Mouse (Mus musculus) midbrain, embryonic 14.5 days (tissue): ENCODE data around the gene Eftud2. TPM values are rescaled to one million over a fixed set of nuclear protein-coding genes. Genes with fewer than 3 reads are reported as not detected.

Source experiments
- ATAC-seq: fragments of 200-750 bp; cut with Nextera tagmentation; 2 replicates; pipeline ENCODE4 v1.8.0; 2017; ENCODE audit warnings: moderate number of reproducible peaks, moderate library complexity; ENCODE audit not compliant: low FRiP score, low TSS enrichment
- DNase-seq: peaks from one replicate; pipeline ENCODE4 v3.0.0-alpha.2; 2015
- H3K27ac ChIP-seq: fragments of 300-500 bp; sonication (generic); replicated peaks from 2 replicates; pipeline ENCODE4 v1.5.1; 2014; ENCODE audit warnings: mild to moderate bottlenecking, low read depth, low read length, moderate library complexity
- H3K27me3 ChIP-seq: fragments of 300-500 bp; sonication (generic); 2 replicates; pipeline ENCODE4 v1.6.1; 2014; ENCODE audit warnings: low read length, control low read depth, mixed read lengths; ENCODE audit not compliant: control insufficient read depth, insufficient read depth
- H3K36me3 ChIP-seq: fragments of 300-500 bp; sonication (generic); 2 replicates; pipeline ENCODE4 v1.6.1; 2014; ENCODE audit warnings: low read length, control low read depth; ENCODE audit not compliant: control insufficient read depth, insufficient read depth
- H3K4me1 ChIP-seq: fragments of 300-500 bp; sonication (generic); 2 replicates; pipeline ENCODE4 v1.6.1; 2014; ENCODE audit warnings: mild to moderate bottlenecking, antibody characterized with exemption, low read length, control low read depth; ENCODE audit not compliant: control insufficient read depth, insufficient read depth
- H3K4me2 ChIP-seq: fragments of 300-500 bp; sonication (generic); 2 replicates; pipeline ENCODE4 v1.6.1; 2014; ENCODE audit warnings: mild to moderate bottlenecking, low read length, moderate library complexity
- H3K4me3 ChIP-seq: fragments of 300-500 bp; sonication (generic); replicated peaks from 2 replicates; pipeline ENCODE4 v1.5.1; 2014; ENCODE audit warnings: low read depth, low read length
- H3K9ac ChIP-seq: fragments of 300-500 bp; sonication (generic); replicated peaks from 2 replicates; pipeline ENCODE4 v1.6.1; 2014; ENCODE audit warnings: mild to moderate bottlenecking, low read length, moderate library complexity
- H3K9me3 ChIP-seq: fragments of 300-500 bp; sonication (generic); 2 replicates; pipeline ENCODE4 v1.6.1; 2016; ENCODE audit warnings: low read length, control low read depth, mixed read lengths; ENCODE audit not compliant: control insufficient read depth
- WGBS: fragments of 180-500 bp; shearing (Covaris S2); extraction: QIAGEN DNeasy Blood & Tissue Kit; methylation state at CpG from one replicate; pipeline ENCODE4 v1.1.7; 2014; 5-methylcytosine and 5-hydroxymethylcytosine counted together
- polyA plus RNA-seq: library from polyadenylated mRNA; unstranded; fragments of >200 nt; fragmentation: Nextera tagmentation; extraction: Ambion mirVana; gene quantifications from 2 replicates; pipeline ENCODE4 v1.2.1, GENCODE M21; 2014

Gene Eftud2
- polyA plus RNA-seq, 1 experiment from 2014 or later = 150 TPM

GRCm38 (mm10) chr11:102791682-102792445, 88.9 kb downstream of the Eftud2 start:
- DNase-seq (no peak), ATAC-seq (no peak)
- Histone ChIP-seq H3K27ac (no peak overlapping the region), H3K4me1 (no peaks in the 10 kb centered on the region), H3K27me3 (no peaks in the 10 kb centered on the region), H3K9ac (no peak overlapping the region), H3K36me3 (0 out of 2 replicates have a peak, but pooled peaks cover 3% of the 10 kb centered on the region), H3K9me3 (no peaks in the 10 kb centered on the region), H3K4me3 (no peak overlapping the region), H3K4me2 (no peak overlapping the region)
- 69% methylated on average over 14 of the region's 14 CpGs for WGBS

Other genes starting within 250 kb of the Eftud2 start
- 0.12 TPM in 1 of 2 replicates, not detected in the other for gene Meioc, start 217.3 kb downstream of the Eftud2 start, polyA plus RNA-seq
- gene Ccdc43, start 183.2 kb downstream of the Eftud2 start, polyA plus RNA-seq = 38.8 and 42.4 TPM in 2 replicates
- gene Adam11, start 119.5 kb downstream of the Eftud2 start, polyA plus RNA-seq = 18.2 and 24.1 TPM in 2 replicates
- 32.0 and 33.9 TPM in 2 replicates for gene Gjc1, start 61.3 kb downstream of the Eftud2 start, polyA plus RNA-seq
- 5.4 and 9.6 TPM in 2 replicates for gene Higd1b, start 45.1 kb downstream of the Eftud2 start, polyA plus RNA-seq
- 2.1 and 2.4 TPM in 2 replicates for gene Ccdc103, start 219 bp upstream of the Eftud2 start, polyA plus RNA-seq
- gene Fam187a, start 4.2 kb upstream of the Eftud2 start, polyA plus RNA-seq = not detected in 2 replicates
- gene Gfap, start 19.9 kb upstream of the Eftud2 start, polyA plus RNA-seq = 0.26 TPM in 1 of 2 replicates, not detected in the other
- gene Kif18b, start 44.1 kb upstream of the Eftud2 start, polyA plus RNA-seq = 1.9 TPM in 2 replicates
- gene C1ql1, start 65.7 kb upstream of the Eftud2 start, polyA plus RNA-seq = 14.3 and 18.8 TPM in 2 replicates
- 30.7 and 38.0 TPM in 2 replicates for gene Nmt1, start 147.2 kb upstream of the Eftud2 start, polyA plus RNA-seq
- gene Dcakd, start 147.3 kb upstream of the Eftud2 start, polyA plus RNA-seq = 183 and 209 TPM in 2 replicates
- 0.92 and 1.8 TPM in 2 replicates for gene Plcd3, start 220.7 kb upstream of the Eftud2 start, polyA plus RNA-seq
- 8.0 and 8.4 TPM in 2 replicates for gene Acbd4, start 220.7 kb upstream of the Eftud2 start, polyA plus RNA-seq
- 3.9 and 5.9 TPM in 2 replicates for gene Hexim1, start 235.2 kb upstream of the Eftud2 start, polyA plus RNA-seq